Mouse (Mus musculus) liver, embryonic 16.5 days (tissue): ENCODE measurements at regions not wholly inside any gene's neighbourhood (a gene's known extent, or its start where the extent isn't known, plus 50 kb on each side); places are given as distances from the start of the nearest gene placed in this dataset.

ENCODE experiments used
- ATAC-seq: fragments of 200-750 bp; cut with Nextera tagmentation; 2 replicates; pipeline ENCODE4 v1.8.0; 2017; ENCODE audit warnings: low read depth, mild to moderate bottlenecking, moderate number of reproducible peaks, moderate library complexity
- H3K27ac ChIP-seq: fragments of 300-500 bp; sonication (generic); 2 replicates; pipeline ENCODE4 v1.5.1; 2014; ENCODE audit warnings: mild to moderate bottlenecking, low read length
- H3K27me3 ChIP-seq: fragments of 300-500 bp; sonication (generic); 2 replicates; pipeline ENCODE4 v1.6.1; 2014; ENCODE audit warnings: low read depth, low read length, mixed read lengths; ENCODE audit not compliant: control insufficient read depth, insufficient read depth
- H3K36me3 ChIP-seq: fragments of 300-500 bp; sonication (generic); 2 replicates; pipeline ENCODE4 v1.6.1; 2014; ENCODE audit warnings: mild to moderate bottlenecking; ENCODE audit not compliant: control insufficient read depth, insufficient read depth
- H3K4me1 ChIP-seq: fragments of 300-500 bp; sonication (generic); 2 replicates; pipeline ENCODE4 v1.6.1; 2014; ENCODE audit warnings: low read depth, low read length, mixed read lengths; ENCODE audit not compliant: control insufficient read depth
- H3K4me2 ChIP-seq: fragments of 300-500 bp; sonication (generic); 2 replicates; pipeline ENCODE4 v1.6.1; 2014; ENCODE audit warnings: low read depth, low read length, mixed read lengths
- H3K4me3 ChIP-seq: fragments of 300-500 bp; sonication (generic); 2 replicates; pipeline ENCODE4 v1.5.1; 2014; ENCODE audit warnings: low read depth, mild to moderate bottlenecking, low read length
- H3K9ac ChIP-seq: fragments of 300-500 bp; sonication (generic); 2 replicates; pipeline ENCODE4 v1.6.1; 2014; ENCODE audit warnings: low read depth, low read length
- H3K9me3 ChIP-seq: fragments of 300-500 bp; sonication (generic); replicated peaks from 2 replicates; pipeline ENCODE4 v1.6.1; 2016; ENCODE audit warnings: low read length; ENCODE audit not compliant: control insufficient read depth
- WGBS: fragments of 180-500 bp; shearing (Covaris S2); extraction: QIAGEN DNeasy Blood & Tissue Kit; methylation state at CpG from one replicate; pipeline ENCODE4 v1.1.7; 2014; ENCODE audit not compliant: insufficient replicate concordance; 5-methylcytosine and 5-hydroxymethylcytosine counted together

DNA sequence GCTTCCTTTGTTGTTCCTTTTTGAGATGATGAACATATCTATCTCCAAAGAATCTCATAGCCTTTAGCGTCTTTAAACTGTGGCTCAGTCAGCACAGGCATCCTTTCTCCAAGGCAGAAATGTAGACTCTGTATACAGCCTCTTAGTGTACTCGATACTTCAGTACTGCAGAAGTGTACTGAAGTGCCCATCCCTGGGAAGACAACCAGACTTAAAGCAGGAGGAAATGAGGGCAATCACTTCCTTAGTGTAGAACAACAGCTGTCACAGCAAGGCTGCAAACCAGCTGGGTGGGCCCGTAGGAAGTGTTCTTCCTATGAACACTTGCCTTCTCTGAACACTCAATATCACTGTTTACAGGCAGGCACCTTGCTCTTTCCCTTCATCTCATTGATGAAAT lies 110.5 kb upstream of the Alg10b start:
- no peak for ATAC-seq
- Histone ChIP-seq H3K4me2 (no peak overlapping the region), H3K27ac (no peak overlapping the region), H3K36me3 (no peaks in the 10 kb centered on the region), H3K9ac (no peak overlapping the region), H3K27me3 (no peaks in the 10 kb centered on the region), H3K4me3 (no peak overlapping the region), H3K4me1 (no peaks in the 10 kb centered on the region), H3K9me3 (no peaks in the 10 kb centered on the region)
- WGBS, result 25% methylated on average over 3 of the region's 3 CpGs

DNA sequence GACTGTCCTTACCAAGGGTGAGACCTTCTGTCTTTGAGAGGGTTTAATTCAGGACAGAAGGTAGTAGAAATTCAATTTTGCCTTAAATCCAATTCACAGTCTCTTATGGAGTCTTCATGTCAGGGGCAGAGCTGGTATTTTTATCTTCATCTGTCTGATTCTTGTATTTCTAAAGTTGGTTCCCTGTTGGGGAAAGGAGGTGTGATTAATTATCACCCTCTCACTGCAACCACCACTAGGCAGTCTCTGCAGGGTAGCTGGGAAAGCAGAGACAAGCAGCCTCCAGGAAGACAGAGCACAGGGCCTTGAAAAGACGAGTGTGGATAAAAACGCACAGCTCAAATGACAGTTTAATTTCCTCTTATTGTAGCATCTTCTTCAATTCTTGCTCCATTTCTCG lies 104.4 kb upstream of the Alg10b start:
- 47% methylated on average over 3 of the region's 3 CpGs for WGBS
- Histone ChIP-seq H3K4me2 (no peak overlapping the region), H3K27ac (no peak overlapping the region), H3K36me3 (no peaks in the 10 kb centered on the region), H3K9me3 (no peaks in the 10 kb centered on the region), H3K9ac (no peak overlapping the region), H3K4me1 (no peaks in the 10 kb centered on the region), H3K27me3 (no peaks in the 10 kb centered on the region), H3K4me3 (no peak overlapping the region)
- ATAC-seq, result no peak

GRCm38 (mm10) chr15:90123999-90124398 lies 100.1 kb upstream of the Alg10b start:
- Histone ChIP-seq H3K9me3 (no peaks in the 10 kb centered on the region), H3K27ac (no peak overlapping the region), H3K36me3 (no peaks in the 10 kb centered on the region), H3K27me3 (no peaks in the 10 kb centered on the region), H3K4me3 (no peak overlapping the region), H3K4me2 (no peak overlapping the region), H3K4me1 (no peaks in the 10 kb centered on the region), H3K9ac (no peak overlapping the region)
- ATAC-seq, result no peak
- WGBS, result 63% methylated on average over 8 of the region's 8 CpGs

DNA sequence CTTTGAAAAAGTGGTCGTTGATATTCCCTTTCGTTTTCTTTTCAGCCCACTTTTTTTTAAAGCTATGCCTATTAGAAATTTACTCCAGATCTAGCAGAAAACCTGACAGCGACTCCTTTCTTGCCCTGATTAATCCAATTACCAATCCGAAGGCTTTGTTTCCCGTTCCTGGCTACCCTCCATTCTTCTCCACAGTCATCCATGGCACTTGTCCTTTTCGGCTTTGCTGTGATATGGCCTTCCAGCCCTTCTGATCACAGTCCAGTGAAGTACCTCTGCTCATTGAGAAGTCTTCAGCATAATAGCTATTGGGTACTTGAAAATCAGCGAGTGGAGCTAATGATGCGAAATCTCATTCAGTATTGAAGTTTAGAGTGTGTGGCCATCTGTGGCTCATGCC lies 99.0 kb upstream of the Alg10b start:
- 61% methylated on average over 8 of the region's 8 CpGs for WGBS
- no peak overlapping the region for H3K27ac ChIP-seq
- H3K4me1 ChIP-seq, result no peaks in the 10 kb centered on the region
- no peak overlapping the region for H3K4me2 ChIP-seq
- ATAC-seq, result no peak
- no peak overlapping the region for H3K9ac ChIP-seq
- no peaks in the 10 kb centered on the region for H3K36me3 ChIP-seq
- no peak overlapping the region for H3K4me3 ChIP-seq
- H3K27me3 ChIP-seq, result no peaks in the 10 kb centered on the region
- H3K9me3 ChIP-seq, result no peaks in the 10 kb centered on the region

- Histone ChIP-seq H3K4me3 (no peak overlapping the region), H3K27ac (no peak overlapping the region), H3K9ac (no peak overlapping the region), H3K27me3 (no peaks in the 10 kb centered on the region), H3K36me3 (no peaks in the 10 kb centered on the region), H3K4me1 (no peaks in the 10 kb centered on the region), H3K4me2 (no peak overlapping the region), H3K9me3 (no peaks in the 10 kb centered on the region)
- ATAC-seq, result no peak
- 54% methylated on average over 5 of the region's 5 CpGs for WGBS
Measured at GRCm38 (mm10) chr15:90131777-90132176, 92.3 kb upstream of the Alg10b start.

GRCm38 (mm10) chr15:90140966-90141365 lies 83.1 kb upstream of the Alg10b start:
- no peak overlapping the region for H3K4me3 ChIP-seq
- no peaks in the 10 kb centered on the region for H3K4me1 ChIP-seq
- ATAC-seq, result no peak
- no peaks in the 10 kb centered on the region for H3K36me3 ChIP-seq
- H3K4me2 ChIP-seq, result no peak overlapping the region
- H3K27me3 ChIP-seq, result no peaks in the 10 kb centered on the region
- H3K9me3 ChIP-seq, result no peaks in the 10 kb centered on the region
- H3K9ac ChIP-seq, result no peak overlapping the region
- no peak overlapping the region for H3K27ac ChIP-seq
- 26% methylated on average over 5 of the region's 5 CpGs for WGBS

DNA sequence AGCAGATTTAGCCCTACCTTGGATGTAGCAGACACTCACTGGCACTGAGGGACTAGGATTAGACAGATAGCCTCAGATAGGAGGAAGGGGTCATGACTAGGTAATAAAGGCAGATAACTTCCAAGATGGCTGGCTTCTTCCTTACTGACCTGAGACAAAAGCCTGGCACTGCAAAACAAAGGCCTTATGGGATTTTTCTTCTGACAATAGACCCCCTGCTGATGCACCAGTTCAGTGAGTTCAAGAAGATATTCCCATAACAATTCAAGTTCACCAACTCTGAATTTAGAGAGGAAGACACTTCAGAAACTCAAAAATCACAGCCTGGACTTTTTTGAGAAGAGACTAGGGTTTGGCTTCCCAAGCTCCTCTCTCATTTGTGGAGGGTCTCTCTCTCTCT lies 75.4 kb upstream of the Alg10b start:
- Histone ChIP-seq H3K4me2 (no peak overlapping the region), H3K9ac (no peak overlapping the region), H3K4me3 (no peak overlapping the region), H3K36me3 (no peaks in the 10 kb centered on the region), H3K27me3 (no peaks in the 10 kb centered on the region), H3K9me3 (no peaks in the 10 kb centered on the region), H3K4me1 (no peaks in the 10 kb centered on the region), H3K27ac (no peak overlapping the region)
- ATAC-seq, result no peak

GRCm38 (mm10) chr15:90153821-90154560 lies 70.1 kb upstream of the Alg10b start:
- no peak overlapping the region for H3K9ac ChIP-seq
- no peaks in the 10 kb centered on the region for H3K27me3 ChIP-seq
- H3K4me1 ChIP-seq, result no peaks in the 10 kb centered on the region
- H3K4me3 ChIP-seq, result no peak overlapping the region
- no peak overlapping the region for H3K27ac ChIP-seq
- H3K36me3 ChIP-seq, result no peaks in the 10 kb centered on the region
- WGBS, result 63% methylated on average over 10 of the region's 10 CpGs
- no peaks in the 10 kb centered on the region for H3K9me3 ChIP-seq
- no peak for ATAC-seq
- no peak overlapping the region for H3K4me2 ChIP-seq
